Mouse (Mus musculus): ENCODE measurements around the gene Pola1.
"Not testable (repeated sequence)": the region's sequence is repeated elsewhere in the genome, so short reads cannot be mapped to it uniquely, and the experiment has no call there.

The Pola1 gene

DNA sequence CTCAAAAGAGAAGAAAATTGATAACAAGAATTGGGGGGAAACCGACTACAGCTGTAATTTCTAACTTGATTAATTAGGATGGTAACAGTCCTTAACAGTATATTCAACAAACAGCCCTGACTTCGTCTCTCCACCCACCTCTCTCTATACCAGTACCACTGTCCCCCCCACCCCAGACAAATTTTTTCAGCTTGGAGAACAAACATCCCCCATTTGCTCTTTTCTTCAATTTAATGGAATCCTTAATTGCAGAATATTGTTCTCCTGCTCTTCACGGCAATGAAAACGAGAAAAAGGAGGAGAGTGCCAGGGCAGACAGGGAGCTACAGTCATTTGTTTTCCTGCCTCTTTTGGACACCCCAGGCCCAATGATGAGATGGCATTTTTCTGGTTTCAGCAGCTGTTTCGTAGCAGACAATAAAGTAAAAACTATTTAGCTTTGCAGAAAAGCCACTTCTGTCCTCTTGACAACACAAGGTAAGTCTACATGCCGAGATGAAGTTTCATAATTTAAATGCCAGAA, 202.2 kb downstream of the Pola1 start:
- no peak for DNase-seq

DNA sequence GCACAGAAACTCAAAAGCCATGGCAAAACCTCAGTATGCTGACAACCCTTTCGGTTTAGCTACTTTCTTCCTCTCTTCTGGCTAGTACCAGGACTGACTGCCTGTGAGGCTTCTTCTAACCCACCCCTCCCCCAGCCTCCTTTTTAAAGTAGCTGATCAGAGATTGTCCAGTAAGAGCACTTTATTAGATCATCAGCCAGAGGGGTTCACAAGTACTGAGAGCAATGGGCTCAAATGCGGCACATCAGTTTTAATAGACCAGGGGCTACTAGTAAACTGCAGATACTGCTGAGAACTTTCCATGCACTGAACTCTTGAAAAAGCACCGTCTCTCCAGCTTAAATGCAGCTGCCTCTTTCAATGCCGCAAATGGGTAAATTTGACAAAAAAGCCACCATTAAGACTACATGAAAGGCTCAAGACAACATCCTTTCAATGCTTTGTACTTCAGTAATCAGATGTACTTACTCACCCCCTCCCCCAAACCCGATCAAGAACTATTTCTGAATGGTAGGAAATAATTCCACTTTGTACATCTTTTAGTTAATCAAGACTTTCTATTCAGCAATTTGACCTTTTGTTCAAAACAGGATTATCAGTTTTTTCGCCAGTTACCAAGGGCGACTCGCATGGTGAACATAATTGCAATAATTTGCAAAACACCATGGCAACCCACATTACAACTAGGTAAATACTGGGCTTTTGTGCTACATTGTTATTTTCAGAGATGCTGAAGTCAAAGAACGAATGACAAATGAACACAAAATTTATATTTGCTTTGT, 202.8 kb downstream of the Pola1 start:
- DNase-seq, result no peak

GRCm38 (mm10) chrX:93400871-93401270, 231.1 kb downstream of the Pola1 start:
- DNase-seq, result not testable (repeated sequence)

- no peak for DNase-seq
Measured at GRCm38 (mm10) chrX:93397089-93397488, 234.9 kb downstream of the Pola1 start.

DNA sequence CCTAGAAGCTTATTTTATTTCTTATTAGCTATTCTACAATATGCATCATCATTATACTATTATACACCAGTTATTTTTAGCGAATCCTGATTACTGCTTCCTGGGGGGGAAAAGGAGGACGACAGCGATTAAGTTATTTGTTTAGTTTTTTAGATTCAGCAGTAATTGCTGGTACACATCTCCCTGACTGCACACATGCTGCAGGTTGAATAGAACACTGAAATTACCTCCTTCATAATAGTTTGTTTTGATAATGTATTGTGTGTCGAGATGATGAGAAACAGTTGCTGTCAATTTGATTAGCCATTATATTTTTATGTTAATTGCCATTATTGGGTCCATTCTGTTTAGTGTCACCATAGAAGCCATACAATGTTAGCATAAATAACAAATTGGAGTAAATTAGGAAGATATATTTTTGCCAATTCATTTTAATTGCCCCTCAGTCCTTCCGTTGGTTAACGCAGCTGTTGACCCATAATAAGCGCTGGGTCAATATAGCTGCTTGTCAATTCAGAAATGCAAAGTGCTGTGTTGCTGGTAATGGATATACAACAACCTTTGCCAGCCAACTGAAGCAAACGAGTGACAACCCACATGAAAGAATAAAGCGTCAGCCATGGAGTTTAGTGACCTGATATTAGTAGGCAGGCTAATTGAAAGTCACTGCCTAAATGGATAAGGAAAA, 254.5 kb downstream of the Pola1 start:
- no peak for DNase-seq

DNA sequence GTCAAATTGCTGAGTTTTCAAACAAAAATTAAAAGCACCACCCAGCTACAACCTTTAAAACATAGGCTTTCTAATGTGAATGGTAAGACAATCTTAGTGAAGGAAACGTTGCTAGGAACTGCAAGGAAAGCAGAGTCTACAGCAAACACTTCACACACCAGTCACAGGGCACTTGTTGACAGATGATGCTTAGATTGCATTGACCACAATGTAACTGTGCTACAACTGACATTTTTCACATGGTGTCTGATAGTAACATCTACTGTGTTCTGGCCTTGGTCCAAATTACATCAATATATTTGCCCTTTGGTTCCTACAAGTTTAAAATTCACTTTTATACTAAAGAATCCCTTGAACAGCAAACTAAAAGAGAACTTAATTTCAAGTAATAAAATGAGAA, 258.5 kb downstream of the Pola1 start:
- no peak for DNase-seq

GRCm38 (mm10) chrX:93369708-93370107, 262.2 kb downstream of the Pola1 start:
- no peak for DNase-seq

DNA sequence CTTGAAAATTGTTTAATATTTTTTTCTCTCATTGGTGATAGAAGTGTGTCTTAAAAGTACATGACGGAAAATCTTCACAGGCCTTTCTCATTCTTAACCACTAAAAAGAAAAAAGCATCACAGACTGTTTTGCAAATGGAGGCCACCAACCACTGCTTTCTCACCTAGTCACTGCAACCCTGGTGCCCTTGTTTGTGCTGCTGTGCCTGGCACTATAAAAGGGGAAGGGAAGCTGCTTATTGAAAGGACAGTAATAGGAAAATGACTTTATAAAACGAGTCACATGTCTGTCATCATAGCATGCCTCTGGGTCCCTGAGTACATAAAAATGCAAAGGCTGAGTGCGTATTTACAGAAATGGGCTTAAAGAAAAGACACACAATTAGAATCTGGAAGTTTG, 263.7 kb downstream of the Pola1 start:
- DNase-seq, result no peak

DNA sequence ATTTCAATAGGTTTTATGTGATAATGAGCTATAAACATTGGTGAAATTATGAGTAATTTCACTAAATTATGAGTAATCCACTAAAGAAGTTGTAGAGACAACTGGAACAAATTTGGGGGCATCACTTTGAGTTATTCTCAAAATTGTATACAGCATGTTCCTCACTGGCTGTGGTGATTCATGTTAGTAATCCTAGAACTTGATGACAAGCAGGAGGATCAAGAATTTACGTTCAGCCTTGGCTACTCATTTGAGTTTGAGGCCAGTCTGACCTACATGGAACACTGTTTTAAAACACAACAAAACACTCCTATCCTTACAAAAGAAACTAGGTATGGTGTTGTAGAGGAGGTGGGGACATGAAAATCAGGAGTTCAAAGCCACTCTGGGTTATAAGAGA, 310.6 kb downstream of the Pola1 start:
- DNase-seq, result no peak

DNA sequence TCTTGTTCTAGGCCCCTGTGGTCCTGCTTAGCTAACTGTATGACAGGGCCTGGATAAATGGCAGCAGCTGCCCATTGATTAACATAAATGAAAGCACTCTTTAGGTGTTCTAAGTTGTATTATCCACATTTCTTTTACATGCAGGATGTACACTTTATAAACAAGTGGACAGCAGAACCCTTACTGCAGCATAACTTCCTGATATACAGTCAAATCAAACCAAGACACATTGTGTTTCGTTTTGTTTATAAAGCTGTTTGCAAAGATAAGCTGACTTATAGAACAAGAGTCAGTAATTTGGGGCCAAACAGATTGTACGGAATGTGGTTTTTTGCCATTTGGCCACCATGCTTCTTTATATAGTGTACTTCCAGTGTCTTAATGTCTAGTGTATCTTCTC, 312.0 kb downstream of the Pola1 start:
- DNase-seq, result no peak

- no peak for DNase-seq
Measured at GRCm38 (mm10) chrX:93317577-93317976, 314.4 kb downstream of the Pola1 start.

DNA sequence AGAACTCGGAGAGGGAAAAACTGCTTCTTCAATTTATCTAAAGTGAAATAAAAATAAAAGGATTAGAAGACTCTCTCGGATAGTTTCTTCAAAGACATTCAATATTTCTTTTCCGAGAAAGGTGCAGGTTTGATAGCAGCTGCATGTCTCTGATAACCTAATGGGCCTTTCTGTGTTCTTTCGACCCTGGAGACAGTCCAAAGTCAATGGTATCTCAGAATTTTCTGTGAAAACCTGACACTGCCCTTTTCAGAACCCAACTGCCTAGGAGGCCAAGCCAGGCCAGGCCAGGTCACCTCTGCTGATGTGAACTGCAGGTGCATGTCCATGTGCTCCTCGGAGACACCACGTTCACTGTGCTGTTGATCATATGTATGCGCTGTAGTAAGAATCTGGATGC, 326.2 kb downstream of the Pola1 start:
- DNase-seq, result no peak

DNA sequence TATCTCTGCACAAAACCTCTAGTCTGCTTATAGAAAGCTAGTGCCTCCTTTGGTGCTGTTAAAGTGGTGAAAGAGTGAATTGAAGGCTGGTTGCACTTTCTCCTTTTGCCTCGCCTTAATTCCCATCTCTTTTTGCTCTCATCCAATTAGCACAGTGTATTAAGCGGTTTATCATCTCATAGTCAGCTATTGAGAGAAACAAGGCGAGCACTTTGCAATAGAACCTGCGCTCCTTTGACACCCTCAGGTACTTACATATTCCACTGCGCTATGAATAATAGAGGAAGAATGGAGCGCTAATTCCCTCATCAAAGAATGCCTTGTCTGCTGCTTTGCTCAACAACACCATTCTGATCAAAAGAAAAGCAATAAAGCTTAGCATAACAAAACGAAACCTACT, 330.2 kb downstream of the Pola1 start:
- no peak for DNase-seq

DNA sequence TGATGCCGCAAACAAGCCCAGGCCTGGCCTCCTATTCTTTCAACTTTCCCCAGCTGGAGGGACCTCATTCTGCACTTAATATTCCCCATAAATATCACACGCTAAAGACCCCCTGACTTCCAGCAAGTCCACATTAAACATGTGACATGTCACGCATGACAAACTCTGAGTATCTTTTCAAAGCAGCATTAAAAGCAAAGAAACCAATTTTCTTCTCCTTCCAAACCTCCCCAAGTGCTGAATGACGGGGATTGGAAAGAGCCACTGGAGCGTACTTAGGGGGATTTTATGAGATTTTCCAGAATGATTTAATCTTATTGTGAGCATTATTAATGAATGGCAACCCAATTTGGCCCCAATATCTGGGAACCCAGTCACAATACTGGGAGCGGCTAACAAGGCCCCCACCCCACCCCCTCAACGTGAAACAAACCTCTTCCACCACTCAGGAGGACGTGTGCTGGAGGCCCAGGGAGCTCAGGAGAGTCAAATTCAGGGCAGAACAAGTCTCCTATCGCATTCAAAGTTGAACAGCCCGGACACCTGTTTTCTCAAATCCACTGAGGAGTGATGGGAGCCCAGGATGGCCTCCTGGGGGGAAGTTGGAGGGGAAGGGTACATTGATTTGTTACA, 331.7 kb downstream of the Pola1 start:
- no peak for DNase-seq

DNA sequence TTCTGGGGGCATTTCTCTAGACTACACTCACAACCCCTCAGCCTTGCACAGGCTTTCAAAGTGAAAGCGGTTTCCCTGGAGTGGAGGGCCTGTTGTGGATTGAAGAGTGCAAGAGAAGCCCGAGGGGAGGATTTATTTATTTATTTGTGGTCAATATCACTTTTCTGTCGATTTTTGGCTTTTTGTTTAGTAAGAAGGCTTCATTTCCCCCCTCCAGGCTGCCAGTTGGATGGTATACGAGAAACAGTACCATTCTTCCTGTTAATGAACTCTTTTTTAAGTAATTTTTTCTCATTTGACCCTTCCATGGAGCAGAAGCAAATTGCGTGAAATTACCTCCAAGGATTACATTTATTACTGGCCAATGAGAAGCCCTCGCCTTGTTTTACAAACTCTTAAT, 332.2 kb downstream of the Pola1 start:
- DNase-seq, result no peak

DNA sequence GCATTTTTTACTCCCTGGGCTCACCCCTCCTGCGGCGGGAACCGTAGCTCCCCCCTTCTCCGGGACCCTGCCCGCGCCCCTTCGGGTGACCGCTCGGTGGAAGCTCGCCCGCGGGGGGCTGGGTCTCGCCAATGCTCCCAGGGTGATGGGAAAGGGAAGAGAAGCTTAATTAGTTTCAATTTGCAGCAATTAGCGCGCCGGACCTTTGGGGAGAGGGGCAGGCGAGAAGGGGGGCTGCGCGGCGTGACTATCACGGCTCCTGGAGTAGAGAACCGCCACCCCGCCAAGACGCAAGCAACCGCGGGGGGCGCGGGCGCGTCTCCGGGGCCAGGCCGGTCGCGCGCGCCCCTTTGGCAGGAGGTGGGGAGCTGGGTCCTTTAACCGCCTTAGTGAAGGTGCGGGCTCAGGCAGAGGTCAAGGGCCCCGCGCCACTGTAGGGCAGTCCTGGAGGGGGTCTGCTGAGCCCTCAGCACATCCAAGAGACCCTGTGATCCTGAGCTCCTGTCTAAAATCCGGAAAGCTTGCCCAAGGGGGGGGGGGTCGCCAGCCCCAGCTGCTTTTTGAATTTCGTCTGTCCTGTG, 332.8 kb downstream of the Pola1 start:
- DNase-seq, result no peak

- DNase-seq, result no peak
Measured at GRCm38 (mm10) chrX:93297001-93297441, 334.9 kb downstream of the Pola1 start.

- DNase-seq, result no peak
Measured at GRCm38 (mm10) chrX:93295819-93296218, 336.1 kb downstream of the Pola1 start.

- no peak for DNase-seq
Measured at GRCm38 (mm10) chrX:93294736-93295490, 337.0 kb downstream of the Pola1 start.

GRCm38 (mm10) chrX:93292031-93292430, 339.9 kb downstream of the Pola1 start:
- DNase-seq, result no peak

DNA sequence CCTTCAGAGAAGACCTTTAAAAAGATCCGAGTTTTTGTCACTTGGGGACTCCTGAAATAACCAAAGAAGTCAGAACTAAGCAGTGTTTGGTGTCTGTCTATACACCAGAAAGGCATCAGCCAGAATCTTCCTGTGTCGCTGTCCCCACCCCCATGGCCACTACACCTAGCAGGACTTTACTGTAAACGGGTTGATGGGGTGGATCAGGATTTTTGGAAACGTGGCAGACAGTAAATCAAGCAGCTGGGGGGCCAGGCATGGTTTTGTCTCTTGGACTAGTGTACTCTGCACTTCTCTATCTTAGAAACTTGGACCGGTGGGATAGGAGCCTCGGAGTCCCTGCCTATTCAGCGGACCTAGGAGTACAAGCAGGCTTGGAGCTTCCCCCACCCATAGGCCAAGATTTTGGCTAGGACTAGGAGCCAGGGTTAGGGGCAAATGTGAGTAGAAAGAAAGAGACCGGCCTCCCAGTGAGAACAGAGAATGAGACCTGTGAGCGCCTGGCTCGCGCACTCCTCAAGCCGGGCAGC, 342.0 kb downstream of the Pola1 start:
- DNase-seq, result no peak

DNA sequence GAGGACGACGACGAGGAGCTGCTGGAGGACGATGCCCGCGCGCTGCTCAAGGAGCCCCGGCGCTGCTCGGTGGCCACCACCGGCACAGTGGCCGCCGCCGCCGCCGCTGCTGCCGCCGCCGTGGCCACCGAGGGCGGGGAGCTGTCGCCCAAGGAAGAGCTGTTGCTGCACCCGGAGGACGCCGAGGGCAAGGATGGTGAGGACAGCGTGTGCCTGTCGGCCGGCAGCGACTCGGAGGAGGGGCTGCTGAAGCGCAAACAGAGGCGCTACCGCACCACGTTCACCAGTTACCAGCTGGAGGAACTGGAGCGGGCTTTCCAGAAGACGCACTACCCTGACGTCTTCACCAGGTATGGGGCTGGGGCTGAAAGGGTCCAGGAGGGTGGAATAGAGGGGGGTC, 342.9 kb downstream of the Pola1 start:
- DNase-seq, result peak in 1 of 2 experiments; percentile 18
